Mouse (Mus musculus) kidney, postnatal 0 days (tissue): ENCODE measurements around the gene Gm17617. TPM values are rescaled to one million over a fixed set of nuclear protein-coding genes. Genes with fewer than 3 reads are reported as not detected.

ENCODE experiments used
- ATAC-seq: fragments of 200-750 bp; cut with Nextera tagmentation; replicated peaks from 2 replicates; pipeline ENCODE4 v1.8.0; 2017; ENCODE audit warnings: low read depth, moderate number of reproducible peaks, moderate TSS enrichment, moderate library complexity; ENCODE audit not compliant: low FRiP score
- DNase-seq: peaks from one replicate; pipeline ENCODE4 v3.0.0-alpha.2; 2016; ENCODE audit warnings: low spot score
- H3K27ac ChIP-seq: fragments of 300-500 bp; sonication (generic); 2 replicates; pipeline ENCODE4 v1.5.1; 2014; ENCODE audit warnings: mild to moderate bottlenecking
- H3K27me3 ChIP-seq: fragments of 300-500 bp; sonication (generic); 2 replicates; pipeline ENCODE4 v1.6.1; 2014; ENCODE audit warnings: low read length, mixed read lengths; ENCODE audit not compliant: insufficient read depth
- H3K36me3 ChIP-seq: fragments of 300-500 bp; sonication (generic); 2 replicates; pipeline ENCODE4 v1.6.1; 2014; ENCODE audit warnings: low read length, mixed read lengths; ENCODE audit not compliant: insufficient read depth
- H3K4me1 ChIP-seq: fragments of 300-500 bp; sonication (generic); replicated peaks from 2 replicates; pipeline ENCODE4 v1.6.1; 2014; ENCODE audit warnings: antibody characterized with exemption, low read length, mixed read lengths; ENCODE audit not compliant: insufficient read depth
- H3K4me2 ChIP-seq: fragments of 300-500 bp; sonication (generic); 2 replicates; pipeline ENCODE4 v1.6.1; 2014; ENCODE audit warnings: mild to moderate bottlenecking, low read length, moderate library complexity, mixed read lengths
- H3K4me3 ChIP-seq: fragments of 300-500 bp; sonication (generic); replicated peaks from 2 replicates; pipeline ENCODE4 v1.5.1; 2014; ENCODE audit warnings: low read depth, low read length
- H3K9ac ChIP-seq: fragments of 300-500 bp; sonication (generic); 2 replicates; pipeline ENCODE4 v1.6.1; 2014; ENCODE audit warnings: low read depth, low read length
- H3K9me3 ChIP-seq: fragments of 300-500 bp; sonication (generic); replicated peaks from 2 replicates; pipeline ENCODE4 v1.6.1; 2016; ENCODE audit warnings: low read length, inconsistent platforms, mixed read lengths
- CTCF ChIP-seq: IDR thresholded peaks from 2 replicates; pipeline ENCODE4 v1.5.1; 2016; ENCODE audit warnings: antibody characterized with exemption, low read depth, mild to moderate bottlenecking, moderate library complexity
- WGBS: fragments of 180-500 bp; shearing (Covaris S2); extraction: QIAGEN DNeasy Blood & Tissue Kit; methylation state at CpG from one replicate; pipeline ENCODE4 v1.1.7; 2014; 5-methylcytosine and 5-hydroxymethylcytosine counted together
- polyA plus RNA-seq: library from polyadenylated mRNA; unstranded; fragments of >200 nt; fragmentation: Nextera tagmentation; extraction: Ambion mirVana; gene quantifications from 2 replicates; pipeline ENCODE4 v1.2.1, GENCODE M21; 2015

The Gm17617 gene
- polyA plus RNA-seq, 1 experiment from 2014 or later: not detected

GRCm38 (mm10) chr13:55107116-55107515 lies 26.2 kb downstream of the Gm17617 start:
- TF ChIP-seq CTCF: no peak
- WGBS: 87% methylated on average over 4 of the region's 4 CpGs
- no peak for ATAC-seq

GRCm38 (mm10) chr13:55105953-55106691 lies 27.2 kb downstream of the Gm17617 start:
- peak overlapping the region; percentile 78 for H3K9ac ChIP-seq
- H3K4me2 ChIP-seq: peak overlapping the region; percentile 67
- no peaks in the 10 kb centered on the region for H3K9me3 ChIP-seq
- ATAC-seq (no peak), DNase-seq (peak; percentile 7)
- peaks cover 7% of the 10 kb centered on the region for H3K4me1 ChIP-seq
- H3K27me3 ChIP-seq: no peaks in the 10 kb centered on the region
- peak overlapping the region; percentile 91; the same call in 1 of the 2 replicates for H3K27ac ChIP-seq
- H3K4me3 ChIP-seq: peak overlapping the region; percentile 72
- 0 out of 2 replicates have a peak, but pooled peaks cover 3% of the 10 kb centered on the region for H3K36me3 ChIP-seq
- WGBS: 18% methylated on average over 8 of the region's 8 CpGs
- TF ChIP-seq CTCF: no peak

More at GRCm38 (mm10) chr13:55107116-55107515, 26.2 kb downstream of the Gm17617 start:
- H3K27ac ChIP-seq: no peak overlapping the region
- no peak for DNase-seq
- 0 out of 2 replicates have a peak, but pooled peaks cover 3% of the 10 kb centered on the region for H3K36me3 ChIP-seq
- no peak overlapping the region for H3K9ac ChIP-seq
- H3K27me3 ChIP-seq: no peaks in the 10 kb centered on the region
- H3K9me3 ChIP-seq: no peaks in the 10 kb centered on the region
- no peak overlapping the region for H3K4me2 ChIP-seq
- H3K4me1 ChIP-seq: peaks cover 7% of the 10 kb centered on the region
- no peak overlapping the region for H3K4me3 ChIP-seq

GRCm38 (mm10) chr13:55105045-55105952 lies 28.0 kb downstream of the Gm17617 start, which contains the start of gene Zfp346:
Gene Zfp346 (plus strand): TSS chr13:55105311.
- Histone ChIP-seq H3K27me3 (no peaks in the 10 kb centered on the region), H3K36me3 (0 out of 2 replicates have a peak, but pooled peaks cover 3% of the 10 kb centered on the region), H3K9me3 (no peaks in the 10 kb centered on the region), H3K4me2 (peak within 1 kb of the TSS; percentile 67), H3K27ac (peak within 1 kb of the TSS; percentile 91), H3K9ac (peak within 1 kb of the TSS; percentile 78), H3K4me1 (peaks cover 7% of the 10 kb centered on the region), H3K4me3 (peak within 1 kb of the TSS; percentile 72)
- peak; percentile 68 for TF ChIP-seq CTCF
- peak; percentile 98 for DNase-seq
- under 1% methylated on average over 66 of the region's 66 CpGs for WGBS
- peak; percentile 96 for ATAC-seq

- no peak for TF ChIP-seq CTCF
- H3K9ac ChIP-seq: no peak overlapping the region
- no peak overlapping the region for H3K4me2 ChIP-seq
- 64% methylated on average over 2 of the region's 2 CpGs for WGBS
- no peak for ATAC-seq
- H3K27ac ChIP-seq: no peak overlapping the region
- peaks cover 7% of the 10 kb centered on the region for H3K4me1 ChIP-seq
- DNase-seq: no peak
- H3K36me3 ChIP-seq: no peaks in the 10 kb centered on the region
- H3K4me3 ChIP-seq: no peak overlapping the region
- H3K9me3 ChIP-seq: no peaks in the 10 kb centered on the region
- no peaks in the 10 kb centered on the region for H3K27me3 ChIP-seq
Observed at GRCm38 (mm10) chr13:55103351-55103750, 30.0 kb downstream of the Gm17617 start.

- Histone ChIP-seq H3K27ac (no peak overlapping the region), H3K4me3 (no peak overlapping the region), H3K27me3 (no peaks in the 10 kb centered on the region), H3K9me3 (no peaks in the 10 kb centered on the region), H3K4me1 (peaks cover 7% of the 10 kb centered on the region), H3K4me2 (no peak overlapping the region), H3K9ac (no peak overlapping the region), H3K36me3 (no peaks in the 10 kb centered on the region)
- TF ChIP-seq CTCF: no peak
- no peak for DNase-seq
- ATAC-seq: no peak
- 92% methylated on average over 3 of the region's 3 CpGs for WGBS
Observed at GRCm38 (mm10) chr13:55102366-55102765, 31.0 kb downstream of the Gm17617 start.

- no peaks in the 10 kb centered on the region for H3K9me3 ChIP-seq
- no peaks in the 10 kb centered on the region for H3K36me3 ChIP-seq
- DNase-seq: no peak
- 92% methylated on average over 11 of the region's 11 CpGs for WGBS
- H3K9ac ChIP-seq: no peak overlapping the region
- H3K27me3 ChIP-seq: no peaks in the 10 kb centered on the region
- H3K4me3 ChIP-seq: no peak overlapping the region
- TF ChIP-seq CTCF: no peak
- ATAC-seq: no peak
- H3K4me2 ChIP-seq: no peak overlapping the region
- peaks cover 7% of the 10 kb centered on the region for H3K4me1 ChIP-seq
- no peak overlapping the region for H3K27ac ChIP-seq
Observed at GRCm38 (mm10) chr13:55101627-55102026, 31.7 kb downstream of the Gm17617 start.
